Mouse (Mus musculus) liver, embryonic 14.5 days (tissue): ENCODE measurements around the gene Scn4a. TPM values are rescaled to one million over a fixed set of nuclear protein-coding genes. Genes with fewer than 3 reads are reported as not detected.

ENCODE experiments used
- ATAC-seq: fragments of 200-750 bp; cut with Nextera tagmentation; 2 replicates; pipeline ENCODE4 v1.8.0; 2017; ENCODE audit warnings: moderate number of reproducible peaks, mild to moderate bottlenecking, moderate library complexity; ENCODE audit not compliant: insufficient read depth
- DNase-seq, 3 experiments: peaks; one replicate each; pipeline ENCODE4 v3.0.0-alpha.2; 2012 to 2013; ENCODE audit warnings: low read depth in 3 of 3, low spot score in 3 of 3
- H3K27ac ChIP-seq: fragments of 300-500 bp; sonication (generic); 2 replicates; pipeline ENCODE4 v1.5.1; 2014; ENCODE audit warnings: moderate library complexity, mild to moderate bottlenecking, control low read depth, inconsistent platforms
- H3K27me3 ChIP-seq: fragments of 300-500 bp; sonication (generic); 2 replicates; pipeline ENCODE4 v1.6.1; 2014; ENCODE audit warnings: mild to moderate bottlenecking, low read length, moderate library complexity; ENCODE audit not compliant: control insufficient read depth, insufficient read depth
- H3K36me3 ChIP-seq: fragments of 300-500 bp; sonication (generic); replicated peaks from 2 replicates; pipeline ENCODE4 v1.6.1; 2014; ENCODE audit warnings: low read depth; ENCODE audit not compliant: control insufficient read depth, insufficient read depth
- H3K4me1 ChIP-seq, 2 experiments: fragments of 200-500 bp in 1 of 2; fragments of 300-500 bp in 1 of 2; sonication (generic) in 1 of 2; replicated peaks; 2 replicates each; pipeline ENCODE4 v1.6.1; 2012 to 2014; ENCODE audit warnings: antibody characterized with exemption in 1 of 2, inconsistent platforms in 1 of 2, low read length in 1 of 2; ENCODE audit not compliant: control insufficient read depth in 2 of 2, insufficient read depth in 2 of 2
- H3K4me2 ChIP-seq: fragments of 300-500 bp; sonication (generic); 2 replicates; pipeline ENCODE4 v1.6.1; 2014; ENCODE audit warnings: low read depth, mild to moderate bottlenecking, control low read depth, moderate library complexity
- H3K4me3 ChIP-seq, 2 experiments: fragments of 200-500 bp in 1 of 2; fragments of 300-500 bp in 1 of 2; sonication (generic) in 1 of 2; 2 replicates each; pipeline ENCODE4 v1.5.1; 2012 to 2014; ENCODE audit warnings: low read depth in 2 of 2, low read length in 2 of 2, mild to moderate bottlenecking in 2 of 2, control low read depth in 1 of 2, inconsistent platforms in 1 of 2, moderate library complexity in 1 of 2; ENCODE audit not compliant: insufficient read depth in 1 of 2
- H3K9ac ChIP-seq: fragments of 300-500 bp; sonication (generic); replicated peaks from 2 replicates; pipeline ENCODE4 v1.6.1; 2014; ENCODE audit warnings: mild to moderate bottlenecking, control low read depth, moderate library complexity
- H3K9me3 ChIP-seq: fragments of 300-500 bp; sonication (generic); 2 replicates; pipeline ENCODE4 v1.6.1; 2016; ENCODE audit warnings: low read length, mixed read lengths; ENCODE audit not compliant: control insufficient read depth
- CTCF ChIP-seq: IDR thresholded peaks from 2 replicates; pipeline ENCODE4 v1.5.1; 2016; ENCODE audit warnings: antibody characterized with exemption, low read depth, control low read depth
- EP300 ChIP-seq: IDR thresholded peaks from 2 replicates; pipeline ENCODE4 v1.6.1; 2016; ENCODE audit warnings: antibody characterized with exemption, low read depth
- WGBS: fragments of 180-500 bp; shearing (Covaris S2); extraction: QIAGEN DNeasy Blood & Tissue Kit; methylation state at CpG from one replicate; pipeline ENCODE4 v1.1.7; 2014; ENCODE audit not compliant: insufficient replicate concordance; 5-methylcytosine and 5-hydroxymethylcytosine counted together
- polyA plus RNA-seq, 2 experiments: library from polyadenylated mRNA; depleted of rRNA in 1 of 2; stranded (reverse) in 1 of 2; unstranded in 1 of 2; fragments of >200 nt; fragmentation: Nextera tagmentation in 1 of 2; extraction: Ambion mirVana in 1 of 2; gene quantifications; 2 replicates each; pipeline versions ENCODE4 v1.2.1 to v1.2.3; 2012 to 2014

Gene Scn4a
- polyA plus RNA-seq, 2 experiments, result 0.01 TPM; not detected in 1

GRCm38 (mm10) chr11:106392597-106393330, 39.7 kb upstream of the Scn4a start:
- H3K9me3 ChIP-seq, result no peaks in the 10 kb centered on the region

GRCm38 (mm10) chr11:106391546-106392188, 38.6 kb upstream of the Scn4a start:
- DNase-seq, result peak; percentile 57 to 66 (median 63)
- 32% methylated on average over 6 of the region's 6 CpGs for WGBS
- peak; percentile 98 for TF ChIP-seq CTCF
- no peak for TF ChIP-seq EP300

More at GRCm38 (mm10) chr11:106392597-106393330, 39.7 kb upstream of the Scn4a start:
- Histone ChIP-seq H3K4me1 (peaks cover 20 to 26% of the 10 kb centered on the region in 2 experiments), H3K4me3 (no peak overlapping the region), H3K27ac (peak overlapping the region; percentile 63), H3K4me2 (peak overlapping the region; percentile 49), H3K27me3 (no peaks in the 10 kb centered on the region), H3K36me3 (no peaks in the 10 kb centered on the region), H3K9ac (no peak overlapping the region; the same call in 1 of the 2 replicates)
- TF ChIP-seq EP300 (no peak), CTCF (peak; percentile 31; the same call in 1 of the 2 replicates)
- ATAC-seq, result peak; percentile 81
- 47% methylated on average over 7 of the region's 7 CpGs for WGBS
- peak; percentile 56 to 64 (median 60) for DNase-seq

GRCm38 (mm10) chr11:106390757-106391156, 37.7 kb upstream of the Scn4a start:
- Histone ChIP-seq H3K27ac (no peak overlapping the region), H3K9ac (no peak overlapping the region), H3K4me2 (no peak overlapping the region), H3K4me1 (peaks cover 23 to 36% of the 10 kb centered on the region in 2 experiments), H3K36me3 (no peaks in the 10 kb centered on the region), H3K9me3 (no peaks in the 10 kb centered on the region), H3K27me3 (no peaks in the 10 kb centered on the region), H3K4me3 (no peak overlapping the region)
- DNase-seq (no peak), ATAC-seq (no peak)
- TF ChIP-seq CTCF, result no peak
- TF ChIP-seq EP300, result no peak
- 39% methylated on average over 3 of the region's 3 CpGs for WGBS

More at GRCm38 (mm10) chr11:106391546-106392188, 38.6 kb upstream of the Scn4a start:
- H3K9ac ChIP-seq, result no peak overlapping the region
- H3K4me1 ChIP-seq, result peaks cover 21 to 31% of the 10 kb centered on the region in 2 experiments
- no peak; the same call in 1 of the 2 replicates for ATAC-seq
- no peaks in the 10 kb centered on the region for H3K27me3 ChIP-seq
- H3K9me3 ChIP-seq, result no peaks in the 10 kb centered on the region
- H3K4me2 ChIP-seq, result no peak overlapping the region
- no peak overlapping the region for H3K27ac ChIP-seq
- no peaks in the 10 kb centered on the region for H3K36me3 ChIP-seq
- H3K4me3 ChIP-seq, result no peak overlapping the region

- Histone ChIP-seq H3K4me2 (no peak overlapping the region), H3K27me3 (no peaks in the 10 kb centered on the region), H3K4me1 (peaks cover 23 to 36% of the 10 kb centered on the region in 2 experiments), H3K27ac (no peak overlapping the region), H3K36me3 (no peaks in the 10 kb centered on the region), H3K4me3 (no peak overlapping the region), H3K9me3 (no peaks in the 10 kb centered on the region), H3K9ac (no peak overlapping the region)
- ATAC-seq (no peak), DNase-seq (no peak)
- 29% methylated on average over 3 of the region's 3 CpGs for WGBS
- TF ChIP-seq EP300 (no peak), CTCF (no peak)
Measured at GRCm38 (mm10) chr11:106389611-106390010, 36.5 kb upstream of the Scn4a start.

GRCm38 (mm10) chr11:106387791-106388216, 34.7 kb upstream of the Scn4a start, which contains the start of gene Icam2:
TSS of gene Icam2 (minus strand) at chr11:106388075.
- ATAC-seq, result no peak
- no peaks in the 10 kb centered on the region for H3K9me3 ChIP-seq
- TF ChIP-seq CTCF, result no peak
- TF ChIP-seq EP300, result peak; percentile 29
- no peaks in the 10 kb centered on the region for H3K36me3 ChIP-seq
- H3K27me3 ChIP-seq, result no peaks in the 10 kb centered on the region
- peaks cover 9 to 32% of the 10 kb centered on the region in 2 experiments for H3K4me1 ChIP-seq
- H3K27ac ChIP-seq, result no peak within 1 kb of the TSS
- WGBS, result 11% methylated on average over 6 of the region's 6 CpGs
- H3K4me2 ChIP-seq, result peak within 1 kb of the TSS; percentile 38
- no peak for DNase-seq
- H3K9ac ChIP-seq, result no peak within 1 kb of the TSS; the same call in 1 of the 2 replicates
- H3K4me3 ChIP-seq, result peak within 1 kb of the TSS in 1 of 2 experiments; percentile 18; a peak in 2 of 4 replicates
